Mouse (Mus musculus) ES-E14 (cell line): ENCODE measurements around the gene Fxr2.

Experiments used
- CHD2 ChIP-seq: IDR thresholded peaks from 2 replicates; pipeline ENCODE4 v1.6.1; 2014; ENCODE audit warnings: mild to moderate bottlenecking, low read depth, low read length, inconsistent platforms
- HCFC1 ChIP-seq: IDR thresholded peaks from 2 replicates; pipeline ENCODE4 v1.6.1; 2012; ENCODE audit warnings: low read length, inconsistent platforms, borderline replicate concordance; ENCODE audit not compliant: insufficient read depth
- MAFK ChIP-seq: IDR thresholded peaks from 2 replicates; pipeline ENCODE4 v1.6.1; 2014; ENCODE audit warnings: mild to moderate bottlenecking, low read depth, low read length, inconsistent platforms; ENCODE audit not compliant: insufficient read depth
- ZNF384 ChIP-seq: IDR thresholded peaks from 2 replicates; pipeline ENCODE4 v1.6.1; 2012; ENCODE audit warnings: low read depth, low read length, inconsistent platforms

GRCm38 (mm10) chr11:69662213-69662966, 29.6 kb downstream of the Fxr2 start, which contains the start of gene Mpdu1:
- TF ChIP-seq MAFK (no peak), CHD2 (no peak), ZNF384 (peak; percentile 36; the same call in 1 of the 2 replicates), HCFC1 (peak; percentile 61; the same call in 1 of the 2 replicates)
